Mouse (Mus musculus): ENCODE measurements at regions not wholly inside any gene's neighbourhood (a gene's known extent, or its start where the extent isn't known, plus 50 kb on each side); places are given as distances from the start of the nearest gene placed in this dataset.

- Histone ChIP-seq H3K4me3 (ENCODE audit: low read depth, low read length) (no peak overlapping the region), H3K36me3 (ENCODE audit: control insufficient read depth, insufficient read depth, low read length) (no peaks in the 10 kb centered on the region), H3K27ac (ENCODE audit: low read length) (no peak overlapping the region), H3K9me3 (ENCODE audit: control insufficient read depth, low read depth, low read length) (no peaks in the 10 kb centered on the region), H3K9ac (replicated peaks; ENCODE audit: low read depth, low read length) (no peak overlapping the region), H3K4me2 (replicated peaks; ENCODE audit: low read depth, low read length) (no peak overlapping the region), H3K4me1 (ENCODE audit: control insufficient read depth, insufficient read depth, low read length) (no peaks in the 10 kb centered on the region), H3K27me3 (ENCODE audit: control insufficient read depth, insufficient read depth, low read length) (no peaks in the 10 kb centered on the region)
- no peak for ATAC-seq (ENCODE audit: insufficient number of reproducible peaks, insufficient read depth, low FRiP score, low read depth)
- 87% methylated on average over 6 of the region's 6 CpGs for WGBS
Measured at GRCm38 (mm10) chr8:10835054-10835453, 173.2 kb downstream of the Irs2 start.

- no peaks in the 10 kb centered on the region for H3K36me3 ChIP-seq (ENCODE audit: control insufficient read depth, insufficient read depth, low read length)
- no peak overlapping the region for H3K27ac ChIP-seq (ENCODE audit: low read length)
- no peak overlapping the region for H3K4me3 ChIP-seq (ENCODE audit: low read depth, low read length)
- no peaks in the 10 kb centered on the region for H3K9me3 ChIP-seq (ENCODE audit: control insufficient read depth, low read depth, low read length)
- no peak overlapping the region for H3K9ac ChIP-seq (replicated peaks; ENCODE audit: low read depth, low read length)
- no peak for ATAC-seq (ENCODE audit: insufficient number of reproducible peaks, insufficient read depth, low FRiP score, low read depth)
- H3K27me3 ChIP-seq (ENCODE audit: control insufficient read depth, insufficient read depth, low read length): no peaks in the 10 kb centered on the region
- H3K4me2 ChIP-seq (replicated peaks; ENCODE audit: low read depth, low read length): no peak overlapping the region
- 80% methylated on average over 7 of the region's 7 CpGs for WGBS
- no peaks in the 10 kb centered on the region for H3K4me1 ChIP-seq (ENCODE audit: control insufficient read depth, insufficient read depth, low read length)
Measured at GRCm38 (mm10) chr8:10831864-10832263, 176.4 kb downstream of the Irs2 start.

DNA sequence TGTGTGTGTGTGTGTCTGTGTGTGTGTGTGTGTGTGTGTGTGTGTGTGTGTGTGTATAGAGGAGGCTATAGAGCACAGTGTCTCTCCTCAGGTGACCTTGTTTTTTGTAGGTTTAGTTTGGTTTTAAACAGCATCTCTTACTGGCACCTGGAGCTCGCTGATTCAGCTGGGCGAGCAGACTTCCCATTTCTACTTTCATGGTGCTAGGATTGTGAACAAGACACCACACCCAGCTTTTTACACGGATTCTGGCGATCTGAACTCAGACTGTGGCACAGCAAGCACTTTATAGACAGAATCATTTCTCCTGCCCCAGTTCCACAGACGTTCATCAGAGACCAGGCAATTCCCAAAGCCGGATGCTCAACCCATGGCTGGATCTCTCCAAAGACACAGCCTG lies 177.0 kb downstream of the Irs2 start:
- Histone ChIP-seq H3K27ac (ENCODE audit: low read length) (no peak overlapping the region), H3K4me2 (replicated peaks; ENCODE audit: low read depth, low read length) (no peak overlapping the region), H3K27me3 (ENCODE audit: control insufficient read depth, insufficient read depth, low read length) (no peaks in the 10 kb centered on the region), H3K9ac (replicated peaks; ENCODE audit: low read depth, low read length) (no peak overlapping the region), H3K4me1 (ENCODE audit: control insufficient read depth, insufficient read depth, low read length) (no peaks in the 10 kb centered on the region), H3K4me3 (ENCODE audit: low read depth, low read length) (no peak overlapping the region), H3K36me3 (ENCODE audit: control insufficient read depth, insufficient read depth, low read length) (no peaks in the 10 kb centered on the region), H3K9me3 (ENCODE audit: control insufficient read depth, low read depth, low read length) (no peaks in the 10 kb centered on the region)
- ATAC-seq (ENCODE audit: insufficient number of reproducible peaks, insufficient read depth, low FRiP score, low read depth): no peak
- 73% methylated on average over 6 of the region's 6 CpGs for WGBS

- Histone ChIP-seq H3K36me3 (ENCODE audit: control insufficient read depth, insufficient read depth, low read length) (no peaks in the 10 kb centered on the region), H3K4me1 (ENCODE audit: control insufficient read depth, insufficient read depth, low read length) (no peaks in the 10 kb centered on the region), H3K9ac (replicated peaks; ENCODE audit: low read depth, low read length) (no peak overlapping the region), H3K4me3 (ENCODE audit: low read depth, low read length) (no peak overlapping the region), H3K4me2 (replicated peaks; ENCODE audit: low read depth, low read length) (no peak overlapping the region), H3K27me3 (ENCODE audit: control insufficient read depth, insufficient read depth, low read length) (no peaks in the 10 kb centered on the region), H3K27ac (ENCODE audit: low read length) (no peak overlapping the region), H3K9me3 (ENCODE audit: control insufficient read depth, low read depth, low read length) (no peaks in the 10 kb centered on the region)
- ATAC-seq (ENCODE audit: insufficient number of reproducible peaks, insufficient read depth, low FRiP score, low read depth): no peak
- WGBS: 94% methylated on average over 10 of the region's 10 CpGs
Measured at GRCm38 (mm10) chr8:10830835-10831234, 177.4 kb downstream of the Irs2 start.

GRCm38 (mm10) chr8:10828580-10828979 lies 179.7 kb downstream of the Irs2 start:
- Histone ChIP-seq H3K4me3 (ENCODE audit: low read depth, low read length) (no peak overlapping the region), H3K27ac (ENCODE audit: low read length) (no peak overlapping the region), H3K36me3 (ENCODE audit: control insufficient read depth, insufficient read depth, low read length) (no peaks in the 10 kb centered on the region), H3K4me2 (replicated peaks; ENCODE audit: low read depth, low read length) (no peak overlapping the region), H3K9ac (replicated peaks; ENCODE audit: low read depth, low read length) (no peak overlapping the region), H3K9me3 (ENCODE audit: control insufficient read depth, low read depth, low read length) (no peaks in the 10 kb centered on the region), H3K4me1 (ENCODE audit: control insufficient read depth, insufficient read depth, low read length) (no peaks in the 10 kb centered on the region), H3K27me3 (ENCODE audit: control insufficient read depth, insufficient read depth, low read length) (no peaks in the 10 kb centered on the region)
- no peak for ATAC-seq (ENCODE audit: insufficient number of reproducible peaks, insufficient read depth, low FRiP score, low read depth)
- 30% methylated on average over 9 of the region's 9 CpGs for whole genome bisulfite sequencing

- no peak for ATAC-seq (ENCODE audit: insufficient number of reproducible peaks, insufficient read depth, low FRiP score, low read depth)
- H3K36me3 ChIP-seq (ENCODE audit: control insufficient read depth, insufficient read depth, low read length): no peaks in the 10 kb centered on the region
- no peaks in the 10 kb centered on the region for H3K9me3 ChIP-seq (ENCODE audit: control insufficient read depth, low read depth, low read length)
- H3K27ac ChIP-seq (ENCODE audit: low read length): no peak overlapping the region
- H3K4me3 ChIP-seq (ENCODE audit: low read depth, low read length): no peak overlapping the region
- WGBS: 86% methylated on average over 6 of the region's 6 CpGs
- H3K4me2 ChIP-seq (replicated peaks; ENCODE audit: low read depth, low read length): no peak overlapping the region
- no peaks in the 10 kb centered on the region for H3K4me1 ChIP-seq (ENCODE audit: control insufficient read depth, insufficient read depth, low read length)
- H3K9ac ChIP-seq (replicated peaks; ENCODE audit: low read depth, low read length): no peak overlapping the region
- H3K27me3 ChIP-seq (ENCODE audit: control insufficient read depth, insufficient read depth, low read length): no peaks in the 10 kb centered on the region
Measured at GRCm38 (mm10) chr8:10827560-10827959, 180.7 kb downstream of the Irs2 start.

- Histone ChIP-seq H3K9me3 (ENCODE audit: control insufficient read depth, low read depth, low read length) (no peaks in the 10 kb centered on the region), H3K4me2 (replicated peaks; ENCODE audit: low read depth, low read length) (no peak overlapping the region), H3K27me3 (ENCODE audit: control insufficient read depth, insufficient read depth, low read length) (no peaks in the 10 kb centered on the region), H3K36me3 (ENCODE audit: control insufficient read depth, insufficient read depth, low read length) (no peaks in the 10 kb centered on the region), H3K9ac (replicated peaks; ENCODE audit: low read depth, low read length) (no peak overlapping the region), H3K4me3 (ENCODE audit: low read depth, low read length) (no peak overlapping the region), H3K27ac (ENCODE audit: low read length) (no peak overlapping the region), H3K4me1 (ENCODE audit: control insufficient read depth, insufficient read depth, low read length) (no peaks in the 10 kb centered on the region)
- 47% methylated on average over 4 of the region's 4 CpGs for WGBS
- ATAC-seq (ENCODE audit: insufficient number of reproducible peaks, insufficient read depth, low FRiP score, low read depth): no peak
Measured at GRCm38 (mm10) chr8:10825981-10826380, 182.3 kb downstream of the Irs2 start.

DNA sequence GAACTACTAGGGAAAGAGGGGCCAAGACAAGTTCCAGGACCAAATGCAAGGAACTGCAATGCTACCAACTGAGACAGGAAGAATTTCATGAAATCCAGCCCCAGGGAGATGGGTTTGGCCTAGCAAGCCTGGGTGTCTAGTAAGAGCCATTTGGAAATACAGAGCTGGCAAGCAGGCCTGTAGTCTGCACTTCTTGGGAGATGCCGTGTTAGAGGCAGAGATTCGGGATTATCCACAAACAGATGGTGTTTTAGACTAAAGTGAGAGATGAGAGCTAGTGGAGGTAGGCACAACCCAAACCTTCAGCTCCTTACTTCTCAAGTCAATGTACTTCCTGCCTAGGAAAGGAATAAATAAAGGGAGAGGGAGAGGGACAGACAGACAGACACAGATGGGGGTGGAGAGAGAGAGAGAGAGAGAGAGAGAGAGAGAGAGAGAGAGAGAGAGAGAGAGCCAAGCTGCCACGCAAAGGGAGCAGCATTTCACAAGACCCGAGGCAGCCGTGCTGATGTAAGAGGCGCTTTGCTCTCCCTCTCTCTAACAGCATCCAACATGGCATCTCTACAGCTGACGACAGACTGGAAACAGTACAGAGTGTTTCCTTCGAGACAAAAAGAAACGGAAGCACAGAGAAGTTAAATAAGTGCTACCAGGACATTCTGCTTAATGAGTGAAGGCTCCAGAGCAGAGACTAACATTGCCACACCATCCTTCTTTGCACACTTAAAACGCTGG lies 182.9 kb downstream of the Irs2 start:
- Histone ChIP-seq H3K4me1 (ENCODE audit: control insufficient read depth, insufficient read depth, low read length) (no peaks in the 10 kb centered on the region), H3K36me3 (ENCODE audit: control insufficient read depth, insufficient read depth, low read length) (no peaks in the 10 kb centered on the region), H3K4me2 (replicated peaks; ENCODE audit: low read depth, low read length) (no peak overlapping the region), H3K4me3 (ENCODE audit: low read depth, low read length) (no peak overlapping the region), H3K9me3 (ENCODE audit: control insufficient read depth, low read depth, low read length) (no peaks in the 10 kb centered on the region), H3K27ac (ENCODE audit: low read length) (no peak overlapping the region), H3K27me3 (ENCODE audit: control insufficient read depth, insufficient read depth, low read length) (no peaks in the 10 kb centered on the region), H3K9ac (replicated peaks; ENCODE audit: low read depth, low read length) (no peak overlapping the region)
- no peak for ATAC-seq (ENCODE audit: insufficient number of reproducible peaks, insufficient read depth, low FRiP score, low read depth)
- 74% methylated on average over 10 of the region's 10 CpGs for WGBS

GRCm38 (mm10) chr8:10821901-10822300 lies 186.4 kb downstream of the Irs2 start:
- Histone ChIP-seq H3K27ac (ENCODE audit: low read length) (no peak overlapping the region), H3K4me1 (ENCODE audit: control insufficient read depth, insufficient read depth, low read length) (no peaks in the 10 kb centered on the region), H3K9me3 (ENCODE audit: control insufficient read depth, low read depth, low read length) (no peaks in the 10 kb centered on the region), H3K9ac (replicated peaks; ENCODE audit: low read depth, low read length) (no peak overlapping the region), H3K36me3 (ENCODE audit: control insufficient read depth, insufficient read depth, low read length) (no peaks in the 10 kb centered on the region), H3K27me3 (ENCODE audit: control insufficient read depth, insufficient read depth, low read length) (no peaks in the 10 kb centered on the region), H3K4me3 (ENCODE audit: low read depth, low read length) (no peak overlapping the region), H3K4me2 (replicated peaks; ENCODE audit: low read depth, low read length) (no peak overlapping the region)
- no peak for ATAC-seq (ENCODE audit: insufficient number of reproducible peaks, insufficient read depth, low FRiP score, low read depth)
- WGBS: 86% methylated on average over 2 of the region's 2 CpGs

Measured in stomach, embryonic 14.5 days (tissue).